Mouse (Mus musculus) C2C12 (cell line): ENCODE measurements around the gene Adad2.

Experiments
- CEBPB ChIP-seq: IDR thresholded peaks from one replicate; pipeline ENCODE4 v1.6.1; 2011; ENCODE audit warnings: low read depth, mild to moderate bottlenecking, control low read depth, moderate library complexity
- CTCF ChIP-seq: IDR thresholded peaks from one replicate; pipeline ENCODE4 v1.5.1; 2011; ENCODE audit not compliant: control insufficient read depth, insufficient read depth, insufficient read length
- MYOD1 ChIP-seq: IDR thresholded peaks from one replicate; pipeline ENCODE4 v1.6.1; 2011; ENCODE audit warnings: low read depth; ENCODE audit not compliant: control insufficient read depth, insufficient read length
- MYOG ChIP-seq: IDR thresholded peaks from one replicate; pipeline ENCODE4 v1.6.1; 2011; ENCODE audit not compliant: control insufficient read depth, insufficient read length; ENCODE audit errors: extremely low read depth
- USF1 ChIP-seq: IDR thresholded peaks from one replicate; pipeline ENCODE4 v1.6.1; 2011; ENCODE audit warnings: low read depth, mild to moderate bottlenecking, control low read depth, moderate library complexity

DNA sequence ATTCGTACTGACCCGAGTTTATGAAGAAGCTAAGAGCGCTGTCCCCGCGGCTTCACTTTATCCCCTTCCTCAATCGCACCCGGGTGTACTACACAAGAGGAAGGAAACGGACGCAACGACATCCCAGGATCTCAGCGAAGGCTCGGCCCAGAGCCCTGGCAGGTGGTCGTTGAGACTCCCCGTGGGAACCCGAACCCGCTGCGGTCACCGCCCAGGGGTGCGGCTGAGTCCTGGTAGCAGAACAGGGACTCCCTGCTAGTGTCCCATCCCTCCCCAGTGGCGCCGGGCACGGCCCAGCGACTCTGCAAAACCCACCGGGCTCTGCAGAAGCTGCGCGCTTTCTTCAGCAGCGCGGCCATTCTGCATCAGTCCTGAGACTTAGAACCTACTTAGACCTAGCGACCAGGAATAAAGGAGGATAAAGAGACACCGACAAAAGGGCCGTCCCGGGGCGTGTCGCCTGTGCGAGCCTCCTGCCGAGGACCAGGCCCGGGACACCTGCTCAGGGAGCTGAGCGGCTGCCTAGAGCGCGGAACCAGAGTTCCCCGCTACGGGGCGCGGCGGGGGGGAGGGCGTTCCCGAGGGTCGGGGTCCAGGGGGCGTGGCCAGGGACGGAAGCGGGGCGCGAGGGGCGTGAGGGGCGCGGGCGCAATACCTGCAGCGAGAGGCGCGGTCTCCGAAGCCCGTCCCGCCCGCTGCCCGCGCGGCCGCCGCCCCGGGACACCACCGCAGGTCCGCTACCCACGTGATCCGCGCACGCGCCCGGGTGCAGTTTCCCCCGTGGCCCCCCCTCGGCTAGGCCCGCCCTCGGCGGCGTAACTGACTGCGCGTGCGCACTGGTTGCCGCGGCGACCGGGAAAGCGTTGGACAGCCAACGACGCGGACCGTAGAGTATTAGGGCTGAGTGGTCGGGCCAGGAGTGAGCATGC, 37.8 kb upstream of the Adad2 start, which contains the start of the genes Hsdl1 and Dnaaf1:
- TF ChIP-seq USF1, result peak; percentile 78
- TF ChIP-seq CTCF, result no peak
- no peak for TF ChIP-seq MYOG
- no peak for TF ChIP-seq MYOD1
- TF ChIP-seq CEBPB, result no peak
